Mouse (Mus musculus): Measurements from ENCODE around the gene Ufm1. TPM values are rescaled to one million over a fixed set of nuclear protein-coding genes. Genes with fewer than 3 reads are reported as not detected.

Ufm1 gene
- polyA plus RNA-seq (2015; fragmentation: Nextera tagmentation; extraction: Ambion mirVana), result 146 and 148 TPM in 2 replicates

DNA sequence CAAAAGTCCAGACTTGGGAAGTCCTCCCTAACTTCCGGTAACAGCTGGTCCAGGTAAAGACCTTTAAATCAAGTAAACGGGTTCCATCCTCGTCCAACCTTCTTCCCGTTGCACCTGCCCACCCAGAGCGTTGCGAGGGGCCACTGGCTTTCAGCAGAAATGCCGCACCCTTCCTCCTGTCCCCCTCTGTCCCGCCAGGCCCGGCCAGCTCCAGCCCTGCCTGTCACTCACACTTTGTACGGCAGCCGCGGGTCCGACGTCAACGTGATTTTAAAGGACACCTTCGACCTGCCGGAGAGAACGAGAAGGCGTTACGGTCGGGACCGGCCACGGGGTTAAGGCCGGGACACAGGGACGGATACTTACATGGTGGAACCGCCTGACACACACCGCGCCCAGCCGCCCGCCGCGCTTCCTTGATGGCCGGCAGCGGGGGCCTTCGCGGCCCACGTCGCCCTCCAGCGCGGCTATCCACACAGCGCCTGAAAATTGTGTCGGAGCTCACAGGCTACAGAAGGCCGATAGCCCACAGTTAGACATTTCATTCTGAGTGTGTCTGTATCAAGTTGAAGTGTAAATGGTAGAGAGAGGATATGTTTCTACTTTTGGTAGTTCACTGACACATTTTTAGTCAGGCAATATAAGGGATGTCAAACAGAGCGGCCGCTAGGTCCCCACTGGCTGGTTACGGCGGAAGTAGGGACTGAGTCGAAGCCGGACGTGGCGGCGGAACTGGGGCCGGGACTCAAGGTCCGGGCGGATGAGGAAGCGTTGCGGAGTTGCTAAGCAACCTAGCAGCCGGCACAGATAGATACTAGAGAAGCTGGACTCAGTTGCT, at the start of gene Ufm1:
TSS of gene Ufm1 (minus strand) at position 448 of the 838 bp plus-strand sequence.
- peak; percentile 87 for DNase-seq (ENCODE audit: low spot score)

DNA sequence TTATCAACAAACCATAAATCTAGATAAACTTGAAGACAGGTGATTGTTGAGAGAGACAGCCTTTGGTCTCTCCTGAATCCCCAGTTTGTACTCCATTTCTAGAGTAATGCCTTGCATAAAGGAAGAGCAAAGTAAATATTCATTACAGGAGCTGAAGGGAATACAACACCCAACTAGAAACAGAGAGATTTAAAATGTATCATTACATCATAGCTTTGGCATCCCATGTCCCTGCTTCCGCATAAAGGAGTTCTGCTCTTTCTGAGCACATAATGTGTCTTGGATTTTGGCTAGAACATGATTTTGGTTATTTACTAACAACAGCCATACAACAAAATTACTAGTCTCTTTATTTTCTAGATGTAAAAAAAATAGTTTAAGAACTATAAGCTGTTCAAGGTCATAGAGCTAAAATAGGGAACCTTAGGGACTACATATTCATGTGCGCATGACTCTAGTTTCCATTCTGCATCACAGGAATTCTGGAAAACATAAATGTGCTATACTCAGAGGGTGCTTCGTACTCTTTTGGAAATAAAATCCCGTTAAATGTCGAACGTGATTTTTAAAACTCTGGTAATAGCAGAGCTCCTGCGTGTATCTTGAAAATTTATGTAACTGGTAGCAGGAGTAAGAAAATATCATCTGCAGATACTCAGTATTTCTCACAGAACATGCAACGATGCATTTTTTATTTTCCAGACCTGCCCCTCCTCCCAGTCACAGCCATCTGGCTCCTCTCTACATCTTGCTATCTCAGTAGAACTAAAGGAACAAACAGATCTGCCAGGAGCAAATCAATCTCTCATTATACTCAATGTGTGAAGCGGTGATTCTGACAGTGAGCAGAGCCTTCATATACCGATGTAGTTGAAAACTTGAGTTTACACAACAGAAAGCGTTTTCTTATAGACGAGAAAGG, 27.2 kb upstream of the Ufm1 start:
- DNase-seq (ENCODE audit: low spot score), result no peak

DNA sequence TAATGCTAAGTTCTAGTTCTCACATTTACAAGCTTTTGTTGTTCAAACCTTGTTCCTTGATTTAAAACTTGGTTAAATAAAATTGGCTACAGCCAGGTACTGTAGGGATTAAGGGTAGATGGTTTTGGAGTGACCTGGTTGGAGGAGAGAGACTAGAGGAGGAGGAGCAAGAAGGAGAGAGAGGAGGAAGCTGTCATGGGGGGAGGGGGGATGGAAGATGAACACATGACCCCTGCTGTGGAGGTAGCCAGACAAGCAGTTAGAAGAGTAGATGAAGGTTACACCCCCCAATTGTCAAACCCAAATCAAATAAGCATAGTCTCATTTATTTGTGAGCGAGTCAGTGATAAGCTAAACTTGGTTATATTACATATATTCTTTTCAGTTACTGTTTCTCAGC, 8.0 kb upstream of the Ufm1 start:
- no peak for DNase-seq (ENCODE audit: low spot score)

DNA sequence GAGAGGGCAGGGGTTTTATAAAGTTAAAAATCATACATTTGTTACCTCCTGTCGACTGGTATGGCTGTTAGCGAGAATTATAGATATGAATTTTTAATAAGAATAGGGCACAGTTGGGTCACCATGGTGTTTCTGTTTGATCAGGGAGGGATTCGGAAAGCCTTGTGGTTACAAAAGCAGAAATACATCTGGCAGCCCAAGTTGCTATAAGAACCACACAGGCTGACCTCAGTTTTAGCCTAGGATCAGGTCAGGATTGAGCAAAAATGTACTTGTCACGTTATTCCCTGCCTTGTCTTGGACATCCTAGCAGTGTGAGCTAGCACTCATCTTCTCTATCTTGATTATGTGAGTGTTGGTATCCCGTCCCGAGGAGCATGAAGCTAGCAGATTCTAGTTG, 6.9 kb upstream of the Ufm1 start:
- no peak for DNase-seq (ENCODE audit: low spot score)

DNA sequence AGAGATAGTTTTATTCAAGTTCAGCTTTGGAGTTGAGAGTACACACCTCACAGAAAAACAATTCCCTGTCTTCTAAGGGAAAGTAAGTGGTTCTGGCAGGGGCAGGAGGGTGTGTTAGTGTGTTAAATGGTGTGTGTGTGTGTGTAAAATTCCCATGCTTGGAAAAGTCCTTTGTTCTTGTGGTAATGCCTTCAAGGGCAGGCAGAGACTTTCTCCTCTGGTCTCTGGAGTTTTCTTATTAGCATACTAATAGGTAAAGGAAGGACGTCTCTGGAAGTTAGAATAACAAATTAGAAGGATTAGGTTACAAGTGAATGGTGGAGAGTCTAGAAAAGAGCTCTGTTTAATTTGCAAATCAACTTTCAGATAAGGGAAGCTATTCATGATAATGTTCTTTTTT, 5.6 kb upstream of the Ufm1 start:
- DNase-seq (ENCODE audit: low spot score), result no peak

DNA sequence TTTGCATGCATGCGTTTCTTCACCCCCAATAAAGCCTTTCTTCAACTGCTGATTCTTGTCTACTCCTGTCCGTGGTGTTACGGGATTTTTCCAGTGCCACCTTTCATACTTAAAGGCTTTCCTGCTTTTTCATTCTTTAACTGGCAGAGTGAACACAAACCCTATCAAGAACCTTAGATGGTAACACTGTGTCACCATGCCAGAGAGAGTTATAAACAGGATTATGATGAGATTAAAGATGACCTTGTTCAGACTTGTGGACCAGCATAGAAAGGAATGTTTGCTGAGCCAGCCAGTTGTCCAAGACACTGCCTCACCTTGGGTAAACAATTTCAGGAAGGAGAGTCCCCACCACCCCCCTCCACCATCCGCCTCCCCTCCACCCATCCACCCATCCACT, 4.6 kb upstream of the Ufm1 start:
- no peak for DNase-seq (ENCODE audit: low spot score)

DNA sequence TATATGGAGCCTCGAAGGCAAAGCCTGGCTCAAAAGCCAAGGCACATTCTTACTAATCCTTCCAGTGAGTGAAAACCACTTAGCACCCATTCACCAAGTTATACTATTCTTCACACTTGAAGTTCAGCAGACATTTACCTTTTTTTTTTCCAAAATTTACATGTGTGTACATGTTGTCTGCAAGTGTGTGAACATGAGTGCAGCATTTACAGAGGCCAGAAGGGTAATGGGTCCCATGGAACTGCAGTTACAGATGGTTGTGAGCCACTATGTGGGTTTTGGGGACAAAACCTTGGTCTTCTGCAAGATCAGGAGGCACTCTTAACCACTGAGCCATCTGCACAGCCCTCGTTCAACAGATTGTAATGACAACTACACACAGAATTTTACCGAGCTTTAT, 8.8 kb downstream of the Ufm1 start:
- no peak for DNase-seq (ENCODE audit: low spot score)

DNA sequence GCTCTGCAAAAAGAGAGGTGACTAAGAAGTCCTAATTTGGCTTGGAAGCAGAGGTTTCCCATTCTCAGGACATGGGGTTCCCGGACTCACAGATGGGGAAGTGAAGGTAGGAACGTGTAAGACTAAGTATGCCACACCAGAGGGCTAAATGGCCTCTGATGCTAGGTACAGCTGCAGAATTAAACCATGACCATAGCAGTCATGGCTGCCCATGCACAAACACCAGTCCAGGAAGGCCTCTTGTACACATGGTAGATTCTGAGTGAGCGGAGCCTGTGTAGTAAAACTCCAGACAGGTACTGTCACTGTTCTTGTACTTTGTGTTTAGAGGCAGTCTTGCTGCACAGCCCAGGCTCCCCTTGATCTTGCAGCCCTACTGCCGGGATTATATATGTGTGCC, 9.4 kb downstream of the Ufm1 start:
- no peak for DNase-seq (ENCODE audit: low spot score)

DNA sequence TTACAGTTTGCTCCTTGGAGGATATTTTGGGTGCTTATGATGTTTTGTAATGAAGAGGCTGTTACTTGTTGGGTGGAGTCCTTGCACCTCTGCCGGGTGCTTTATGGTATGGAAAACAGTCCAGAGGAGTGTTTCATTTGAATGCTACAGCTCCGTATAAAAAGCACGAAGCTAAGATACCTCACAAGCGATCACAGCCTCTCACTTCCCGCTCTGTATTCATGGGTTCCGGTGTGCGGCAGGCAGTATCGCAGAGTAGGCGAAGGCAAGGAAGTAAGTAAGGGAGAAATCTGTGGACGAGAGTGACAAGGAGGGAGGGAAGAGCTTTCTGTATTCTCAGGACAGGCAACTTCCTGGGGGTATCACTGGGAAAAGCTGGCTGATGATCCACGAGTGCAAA, 15.4 kb downstream of the Ufm1 start:
- no peak for DNase-seq (ENCODE audit: low spot score)

DNA sequence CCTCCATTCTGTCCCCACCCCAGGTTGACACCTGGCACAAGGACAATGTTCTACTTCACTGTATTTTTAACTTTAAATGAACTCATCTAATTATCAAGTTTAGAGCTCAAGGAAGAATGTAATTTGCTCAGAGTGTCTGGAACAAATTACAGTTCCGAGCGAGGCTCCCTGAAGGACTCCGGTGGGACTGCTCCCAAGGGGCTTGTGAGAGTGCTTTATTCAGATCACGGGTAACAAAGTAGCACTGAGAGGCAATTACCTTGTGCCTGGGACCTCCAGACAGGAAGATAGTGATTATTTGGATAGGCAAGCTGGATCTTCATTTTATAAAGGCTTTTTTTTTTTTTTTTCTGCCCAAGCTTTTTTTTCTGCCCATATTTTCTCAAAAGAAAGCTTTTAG, 15.9 kb downstream of the Ufm1 start:
- DNase-seq (ENCODE audit: low spot score), result no peak

DNA sequence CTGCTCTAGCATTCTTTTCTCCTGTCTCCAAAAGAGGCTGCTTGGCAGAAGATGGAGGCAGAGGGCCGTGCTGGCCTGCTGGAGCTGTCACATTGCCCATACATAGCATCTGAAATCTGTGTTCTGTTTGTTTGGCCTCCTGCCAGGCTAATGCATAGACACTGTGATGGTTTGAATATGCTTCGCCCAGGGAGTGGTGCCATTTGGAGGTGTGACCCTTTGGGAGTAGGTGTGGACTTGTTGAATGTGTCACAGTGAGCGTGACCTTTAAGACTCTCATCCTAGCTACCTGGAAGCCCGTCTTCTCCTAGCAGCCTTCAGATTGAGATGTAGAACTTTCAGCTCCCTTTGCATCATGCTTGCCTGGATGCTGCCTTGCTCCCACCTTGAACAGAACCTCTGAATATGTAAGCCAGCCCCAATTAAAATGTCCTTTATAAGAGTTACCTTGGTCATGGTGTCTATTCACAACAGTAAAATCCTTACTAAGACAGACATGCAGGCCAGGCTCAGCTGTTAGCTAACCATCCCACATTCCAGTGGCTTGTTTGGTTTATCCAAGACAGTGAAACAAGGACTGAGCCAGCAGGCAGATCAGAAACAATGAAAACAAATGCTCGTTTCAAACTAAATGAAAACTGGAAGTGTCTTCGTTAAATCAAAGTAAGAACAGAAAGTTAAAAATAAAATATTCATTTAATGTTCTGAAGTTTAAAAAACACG, 17.3 kb downstream of the Ufm1 start:
- no peak for DNase-seq (ENCODE audit: low spot score)

DNA sequence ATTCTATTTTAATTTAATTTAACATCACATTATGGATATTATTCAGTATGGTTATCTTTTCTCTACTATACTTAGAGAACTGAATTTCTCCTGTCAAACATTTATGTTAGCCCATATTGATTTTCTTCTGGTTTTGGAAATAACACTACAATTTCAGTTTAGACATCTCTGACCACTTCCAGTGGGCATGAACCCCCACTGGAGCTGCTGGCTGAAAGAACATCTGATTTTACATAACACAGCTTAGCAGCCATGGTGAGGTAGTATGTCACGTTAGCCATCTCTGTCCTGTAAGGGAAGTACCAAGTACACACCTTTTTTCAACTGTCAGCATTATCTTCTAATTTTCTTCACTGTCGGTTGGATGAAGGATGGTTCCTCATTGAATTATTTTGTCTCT, 18.8 kb downstream of the Ufm1 start, which contains the start of gene Gm10985:
TSS of gene Gm10985 (plus strand) at position 301 of the 400 bp plus-strand sequence.
- DNase-seq (ENCODE audit: low spot score), result no peak

DNA sequence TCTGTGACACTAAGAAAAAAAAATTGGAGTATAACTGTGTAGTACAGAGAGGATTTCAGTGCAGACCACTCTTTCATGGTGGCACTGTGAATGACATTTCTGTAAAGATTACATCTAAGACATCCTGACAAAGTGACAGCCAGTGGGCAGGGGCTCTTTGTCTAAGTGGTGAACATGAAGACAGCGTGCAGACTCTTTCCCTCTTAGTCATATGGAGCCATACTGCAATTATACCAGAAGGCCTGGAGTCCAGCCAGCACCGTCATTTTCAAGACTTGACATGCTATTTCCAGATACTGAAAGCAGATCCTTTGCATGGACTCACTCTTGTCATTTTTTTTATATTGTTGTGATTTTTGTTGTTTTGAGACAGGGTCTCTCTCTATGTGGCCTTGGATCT, 29.4 kb downstream of the Ufm1 start:
- DNase-seq (ENCODE audit: low spot score), result no peak

DNA sequence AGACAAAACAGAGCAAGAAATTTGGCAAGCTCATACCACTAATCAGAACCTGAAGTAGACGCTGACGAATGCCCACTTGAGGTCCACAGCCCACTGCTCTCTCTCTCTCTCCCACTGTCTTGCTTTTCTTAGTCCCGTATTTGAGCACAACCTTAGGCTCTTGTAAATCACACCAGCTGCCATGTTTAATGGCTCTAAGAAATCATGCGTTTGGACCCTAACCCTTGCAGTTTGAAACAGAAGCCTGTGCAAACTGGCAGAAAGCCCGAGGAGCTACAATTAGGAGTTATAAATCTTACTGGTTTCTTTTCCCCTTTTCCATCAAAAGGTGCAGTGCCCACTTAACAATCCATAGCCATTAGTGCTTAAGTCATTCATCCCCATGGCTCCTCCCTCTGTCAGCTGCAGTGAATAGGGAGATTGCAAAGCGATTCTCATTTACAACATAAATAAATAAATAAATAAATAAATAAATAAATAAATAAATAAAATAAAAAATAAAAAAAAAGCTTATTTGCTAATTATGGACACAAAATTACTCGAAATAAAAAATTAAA, 50.1 kb downstream of the Ufm1 start:
- no peak for DNase-seq (ENCODE audit: low spot score)

Other genes starting within 250 kb of the Ufm1 start
- 2.5 and 2.6 TPM in 2 replicates for gene Frem2, start 206.5 kb downstream of the Ufm1 start, polyA plus RNA-seq (2015; fragmentation: Nextera tagmentation; extraction: Ambion mirVana)
- not detected in 2 replicates for gene Gm10985, start 18.7 kb downstream of the Ufm1 start, polyA plus RNA-seq (2015; fragmentation: Nextera tagmentation; extraction: Ambion mirVana)